Mouse (Mus musculus) bone marrow macrophage, adult 2 months (primary cell): ENCODE results near the gene Lrrc8e. TPM values are rescaled to one million over a fixed set of nuclear protein-coding genes. Genes with fewer than 3 reads are reported as not detected.
"Not testable (repeated sequence)": the region's sequence is repeated elsewhere in the genome, so short reads cannot be mapped to it uniquely, and the experiment has no call there.

Experiments used
- H3K27ac ChIP-seq: 2 replicates; pipeline ENCODE4 v1.5.1; 2012; ENCODE audit warnings: low read depth, low read length; ENCODE audit not compliant: insufficient read depth
- H3K4me1 ChIP-seq: 2 replicates; pipeline ENCODE4 v1.6.1; 2012; ENCODE audit warnings: low read length; ENCODE audit not compliant: control insufficient read depth, insufficient read depth
- H3K4me3 ChIP-seq: 2 replicates; pipeline ENCODE4 v1.5.1; 2012; ENCODE audit warnings: mild to moderate bottlenecking, low read length, moderate library complexity; ENCODE audit not compliant: insufficient read depth
- CTCF ChIP-seq: IDR thresholded peaks from 2 replicates; pipeline ENCODE4 v1.5.1; 2012; ENCODE audit warnings: low read depth, mild to moderate bottlenecking, low read length, moderate library complexity
- POLR2A ChIP-seq: IDR thresholded peaks from 2 replicates; pipeline ENCODE4 v1.6.1; 2012; ENCODE audit warnings: mild to moderate bottlenecking, low read depth, low read length, borderline replicate concordance
- polyA plus RNA-seq: library from polyadenylated mRNA; stranded (reverse); fragments of >200 nt; gene quantifications from 2 replicates; pipeline ENCODE4 v1.2.4, GENCODE M21; 2012; ENCODE audit not compliant: missing spikeins, insufficient read depth, insufficient read length

Gene Lrrc8e
- polyA plus RNA-seq, 1 experiment, result not detected

DNA sequence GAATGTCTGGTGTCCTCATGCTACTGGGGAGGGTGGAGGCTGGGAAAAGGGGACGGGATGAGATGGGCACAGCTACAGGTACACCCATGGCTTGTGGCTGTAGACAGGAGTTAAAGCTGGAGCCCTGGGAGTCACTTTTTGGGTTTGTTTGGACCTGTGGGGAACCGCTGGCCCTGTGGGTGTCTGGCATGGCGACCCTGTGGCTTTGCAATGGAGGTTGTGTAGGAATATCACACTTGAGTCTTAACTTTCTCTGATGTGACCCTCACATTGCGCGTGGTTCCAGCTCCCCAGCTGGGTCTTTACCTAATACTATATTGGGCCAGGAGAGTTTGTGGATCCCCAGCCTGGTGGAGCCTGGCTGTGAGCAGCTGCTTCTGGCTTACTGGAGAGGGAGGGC is 18.4 kb downstream of the Lrrc8e start:
- no peak for TF ChIP-seq POLR2A
- no peak for TF ChIP-seq CTCF
- H3K4me3 ChIP-seq, result no peak overlapping the region
- no peak overlapping the region for H3K27ac ChIP-seq
- H3K4me1 ChIP-seq, result peaks cover 6% of the 10 kb centered on the region

DNA sequence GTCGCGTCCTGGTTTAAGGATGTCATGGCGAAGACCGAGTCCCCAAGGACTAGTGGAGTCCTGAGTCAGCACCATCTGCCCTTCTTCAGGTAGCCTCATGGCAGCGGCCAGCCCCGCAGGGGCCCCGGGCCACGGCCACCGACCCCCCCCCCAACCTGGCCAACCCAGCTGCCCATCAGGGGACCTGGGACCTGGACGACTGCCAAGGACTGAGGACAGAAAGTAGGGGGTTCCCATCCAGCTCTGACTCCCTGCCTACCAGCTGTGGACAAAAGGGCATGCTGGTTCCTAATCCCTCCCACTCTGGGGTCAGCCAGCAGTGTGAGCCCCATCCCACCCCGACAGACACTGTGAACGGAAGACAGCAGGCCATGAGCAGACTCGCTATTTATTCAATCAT is 19.1 kb downstream of the Lrrc8e start:
- no peaks in the 10 kb centered on the region for H3K4me1 ChIP-seq
- no peak for TF ChIP-seq CTCF
- TF ChIP-seq POLR2A, result no peak
- H3K4me3 ChIP-seq, result no peak overlapping the region
- H3K27ac ChIP-seq, result no peak overlapping the region

DNA sequence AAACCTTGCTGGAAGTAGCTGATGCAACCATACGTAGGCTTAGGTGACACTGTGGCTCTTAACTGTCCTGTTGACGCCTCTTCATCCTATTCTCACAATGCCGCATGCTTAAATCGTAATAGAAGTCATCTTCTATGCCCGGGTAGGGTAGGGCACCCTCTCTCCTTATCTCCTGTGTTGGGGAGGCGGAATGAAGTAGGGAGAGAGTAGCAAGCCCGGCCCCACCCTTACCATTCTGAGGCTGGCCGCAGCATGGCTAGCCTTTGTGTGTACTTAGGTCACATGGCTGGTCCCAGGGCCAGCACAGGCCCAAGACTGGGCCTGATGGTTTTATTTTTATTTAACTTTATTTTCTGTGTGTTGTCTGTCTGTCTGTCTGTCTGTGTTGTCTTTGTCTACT is 20.6 kb downstream of the Lrrc8e start:
- Histone ChIP-seq H3K27ac (no peak overlapping the region), H3K4me3 (no peak overlapping the region)
- TF ChIP-seq POLR2A (no peak), CTCF (no peak)

DNA sequence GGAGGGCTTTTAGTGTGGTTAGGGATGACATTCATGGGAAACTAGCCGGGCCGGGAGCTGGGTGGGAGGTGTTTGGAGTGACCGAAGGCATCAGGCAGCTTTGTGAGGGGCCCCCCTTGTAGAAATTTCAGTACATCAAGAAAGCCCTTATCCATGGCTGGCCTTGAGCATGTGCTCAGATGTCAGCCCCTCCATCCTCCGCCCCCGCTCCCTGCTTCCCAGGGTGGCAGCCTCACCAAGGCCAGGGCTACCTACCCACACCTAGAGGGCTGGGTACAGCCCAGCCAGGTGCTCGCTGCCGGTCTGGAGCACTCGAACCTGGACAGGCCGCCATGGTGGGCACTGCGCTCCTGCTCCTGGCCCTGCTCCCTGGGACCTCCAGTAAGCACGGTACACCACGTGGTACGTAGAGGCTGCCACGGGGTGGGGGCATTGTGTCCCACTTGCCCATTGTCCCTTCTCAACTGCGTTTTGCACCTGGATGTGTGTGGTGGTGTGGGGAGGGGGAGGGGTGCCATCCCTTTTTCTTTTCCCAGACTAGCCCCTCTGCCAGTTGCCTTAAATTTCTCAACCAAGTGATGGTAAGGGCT is 21.4 kb downstream of the Lrrc8e start, which contains the start of gene Tgfbr3l:
Tgfbr3l (plus strand) TSS at position 264 of the 590 bp plus-strand sequence.
- Histone ChIP-seq H3K27ac (no peak within 1 kb of the TSS), H3K4me3 (no peak within 1 kb of the TSS), H3K4me1 (peaks cover 13% of the 10 kb centered on the region)
- TF ChIP-seq POLR2A, result no peak
- TF ChIP-seq CTCF, result no peak

More for the DNA sequence above, 20.6 kb downstream of the Lrrc8e start:
- peaks cover 9% of the 10 kb centered on the region for H3K4me1 ChIP-seq

DNA sequence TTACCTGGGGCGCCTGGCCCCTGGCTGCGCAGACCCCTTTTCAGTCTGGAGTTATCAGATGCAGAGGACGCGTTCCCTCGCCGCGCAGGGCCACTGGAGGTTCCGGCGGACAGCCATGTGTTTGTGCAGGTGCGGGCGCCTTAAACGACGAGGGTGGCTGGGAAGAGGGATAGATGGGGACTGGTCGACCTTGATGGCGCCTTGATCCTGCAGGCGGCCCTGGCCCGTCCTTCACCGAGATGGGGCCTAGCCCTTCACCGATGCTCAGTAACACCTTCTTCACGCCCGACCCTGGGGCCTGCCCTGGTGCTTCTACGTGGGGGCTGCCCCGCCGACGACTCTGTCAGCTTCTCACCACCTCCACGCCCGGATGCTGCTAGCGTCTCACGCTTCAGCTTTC is 22.6 kb downstream of the Lrrc8e start:
- TF ChIP-seq CTCF (no peak), POLR2A (no peak)
- Histone ChIP-seq H3K4me1 (peaks cover 18% of the 10 kb centered on the region), H3K27ac (no peak overlapping the region), H3K4me3 (no peak overlapping the region)

DNA sequence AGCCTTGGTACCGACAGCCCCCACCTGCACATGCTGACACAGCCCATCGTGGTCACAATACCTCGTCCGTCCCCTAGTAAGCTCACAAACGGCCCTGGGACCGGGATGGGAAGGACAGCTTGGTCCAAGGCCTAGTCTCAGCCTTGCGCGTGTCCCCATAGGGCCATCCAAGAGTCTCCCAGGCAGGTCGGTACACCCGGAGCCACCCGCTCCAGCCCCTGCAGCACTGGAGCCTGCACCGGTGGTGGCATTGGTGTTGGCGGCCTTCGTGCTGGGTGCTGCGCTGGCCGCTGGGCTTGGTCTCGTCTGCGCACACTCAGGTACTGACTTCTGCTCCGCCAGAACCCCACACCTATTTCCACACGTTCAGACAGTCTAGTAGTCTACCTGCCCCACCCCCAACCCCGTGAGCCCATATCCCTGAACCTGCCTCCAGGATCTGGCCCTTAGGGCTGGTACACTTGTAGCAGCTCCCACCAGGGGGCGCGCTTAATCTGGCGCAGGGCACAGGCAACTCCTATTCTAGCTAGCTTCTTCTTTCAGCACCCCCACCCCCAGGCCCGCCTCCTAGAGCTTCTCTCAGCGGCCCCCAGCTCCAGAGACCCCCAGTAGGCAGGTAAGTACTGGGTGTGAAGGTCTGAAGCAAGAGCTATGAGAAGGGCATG is 23.8 kb downstream of the Lrrc8e start:
- TF ChIP-seq POLR2A, result no peak
- TF ChIP-seq CTCF, result peak; percentile 84
- H3K4me1 ChIP-seq, result peaks cover 18% of the 10 kb centered on the region

DNA sequence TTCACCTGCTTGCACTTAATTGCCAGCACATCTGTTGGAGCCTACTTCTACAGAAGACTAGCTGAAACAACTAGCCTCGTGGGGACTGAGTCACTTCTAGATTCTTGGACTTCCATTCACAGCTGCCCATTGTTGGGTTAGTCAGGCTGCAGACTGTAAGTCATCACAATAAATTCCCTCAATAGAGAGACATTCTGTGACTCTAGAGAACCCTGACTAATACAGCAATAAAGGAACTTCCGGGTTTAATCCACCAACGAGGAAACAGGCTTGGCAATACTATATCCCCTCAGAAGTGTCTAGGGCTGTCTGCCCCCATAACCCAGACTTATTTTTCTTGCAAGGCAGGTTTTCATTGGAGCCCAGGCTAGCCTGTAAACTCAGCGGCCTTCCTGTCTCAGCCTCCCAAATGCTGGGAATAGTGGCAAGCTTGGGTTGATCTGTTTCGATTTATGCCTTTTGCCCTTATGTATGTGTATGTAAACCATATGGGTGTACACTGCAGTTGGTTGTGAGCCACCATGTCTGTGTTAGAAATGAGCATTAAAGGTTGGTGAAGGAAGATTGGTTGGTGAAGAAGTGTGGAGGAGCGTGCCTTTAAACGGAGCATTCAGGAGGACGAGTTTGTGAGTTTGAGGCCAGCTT is 25.6 kb downstream of the Lrrc8e start:
- Histone ChIP-seq H3K27ac (peak overlapping the region; percentile 18), H3K4me3 (peak overlapping the region; percentile 98), H3K4me1 (peaks cover 18% of the 10 kb centered on the region)
- TF ChIP-seq POLR2A (no peak), CTCF (no peak)

More for the DNA sequence above, 23.8 kb downstream of the Lrrc8e start:
- Histone ChIP-seq H3K27ac (no peak overlapping the region), H3K4me3 (no peak overlapping the region)

DNA sequence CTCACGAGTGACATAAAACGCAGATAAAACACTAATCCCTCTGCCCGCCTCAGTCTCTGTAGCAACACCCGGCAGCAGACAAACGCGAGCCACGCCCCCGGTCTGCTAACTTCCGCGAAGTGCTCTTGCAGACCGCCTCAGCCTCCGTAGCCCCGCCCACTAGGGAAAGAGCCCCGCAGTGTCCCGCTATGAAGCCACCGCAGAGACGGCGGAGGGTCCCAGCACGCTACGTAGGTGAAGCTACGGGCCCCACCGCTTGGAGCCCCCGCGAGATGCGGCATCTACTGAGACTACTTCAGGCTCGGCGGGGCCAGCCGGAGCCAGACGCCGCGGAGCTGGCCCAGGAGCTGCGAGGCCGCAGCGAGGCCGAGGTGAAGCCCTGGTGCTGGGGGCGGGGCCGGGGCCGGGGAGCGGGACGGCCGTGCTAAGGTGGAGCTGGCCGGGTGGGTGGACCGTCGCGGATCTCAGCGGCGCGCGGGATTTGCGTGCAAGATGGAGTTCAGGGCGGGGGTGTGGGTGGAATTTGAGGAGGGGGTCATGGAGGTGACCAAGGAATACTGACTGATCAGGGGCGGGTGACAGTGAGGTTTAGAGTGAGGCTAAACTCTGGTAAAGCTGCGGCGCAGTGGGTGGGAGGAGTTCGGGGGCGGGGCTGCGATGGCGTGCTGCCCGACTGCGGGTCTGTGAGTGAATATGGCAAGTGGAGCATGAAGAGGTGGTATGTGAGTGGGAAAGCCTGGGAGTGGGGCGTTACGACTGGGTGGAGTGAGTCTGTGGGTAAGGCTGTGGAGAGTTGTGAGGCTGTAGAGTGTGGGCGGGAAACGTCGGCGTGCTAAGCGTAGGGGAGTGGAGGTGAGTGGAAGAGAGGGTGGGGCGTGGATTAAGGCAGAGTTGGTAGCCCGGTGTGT is 26.6 kb downstream of the Lrrc8e start, which contains the start of gene Snapc2:
Snapc2 (plus strand) TSS at position 147 of the 908 bp plus-strand sequence.
- peaks cover 18% of the 10 kb centered on the region for H3K4me1 ChIP-seq
- TF ChIP-seq POLR2A (no peak), CTCF (no peak)
- peak within 1 kb of the TSS; percentile 51 for H3K27ac ChIP-seq
- peak within 1 kb of the TSS; percentile 98 for H3K4me3 ChIP-seq

DNA sequence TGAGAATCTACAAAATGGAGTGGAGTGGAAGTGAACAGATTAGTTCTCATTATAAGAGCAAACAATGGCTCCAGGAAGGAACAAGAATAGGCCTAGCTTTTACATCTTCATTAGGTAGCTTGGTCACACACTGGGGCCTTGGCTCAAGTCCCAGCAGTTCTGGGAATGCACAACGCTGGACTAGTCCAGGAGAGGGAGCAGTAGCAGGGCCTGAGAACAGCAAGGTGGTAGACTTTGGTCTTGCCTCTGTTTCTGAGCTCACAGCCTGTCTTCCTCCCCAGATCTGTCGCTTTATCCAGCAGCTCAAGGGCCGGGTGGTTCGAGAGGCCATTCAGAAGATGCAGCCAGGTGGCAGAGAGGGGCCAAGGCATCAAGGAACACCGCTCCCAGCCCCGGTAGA is 27.4 kb downstream of the Lrrc8e start:
- no peak overlapping the region for H3K27ac ChIP-seq
- H3K4me1 ChIP-seq, result peaks cover 18% of the 10 kb centered on the region
- TF ChIP-seq CTCF (no peak), POLR2A (no peak)
- H3K4me3 ChIP-seq, result no peak overlapping the region

DNA sequence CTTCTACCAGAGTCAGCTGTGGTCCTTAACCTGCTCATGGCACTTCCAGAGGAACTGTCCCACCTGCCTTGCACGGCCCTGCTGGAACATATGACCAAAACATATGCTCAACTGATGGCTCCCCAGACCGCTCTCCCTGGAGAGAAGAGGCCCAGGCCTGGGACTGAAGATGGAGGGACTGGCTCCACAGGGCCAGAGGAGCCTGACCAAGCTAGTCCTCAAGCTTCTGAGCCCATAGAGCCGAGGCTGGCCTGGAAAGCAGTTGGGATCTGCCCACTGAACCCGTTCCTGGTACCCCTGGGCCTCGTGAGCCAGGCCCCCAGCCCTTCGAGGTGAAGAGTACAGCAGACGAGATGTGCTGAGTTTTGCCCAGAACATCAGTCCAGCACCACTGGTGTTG is 28.8 kb downstream of the Lrrc8e start:
- H3K4me3 ChIP-seq, H3K27ac ChIP-seq: not testable (repeated sequence)
- H3K4me1 ChIP-seq, result peaks cover 22% of the 10 kb centered on the region
